Mouse (Mus musculus) forebrain, postnatal 0 days (tissue): ENCODE measurements around the gene Gm6871. TPM values are rescaled to one million over a fixed set of nuclear protein-coding genes. Genes with fewer than 3 reads are reported as not detected.

Experiments
- ATAC-seq: fragments of 200-750 bp; cut with Nextera tagmentation; 2 replicates; pipeline ENCODE4 v1.8.0; 2017; ENCODE audit warnings: mild to moderate bottlenecking, moderate library complexity
- DNase-seq: peaks from one replicate; pipeline ENCODE4 v3.0.0-alpha.2; 2015
- H3K27ac ChIP-seq: fragments of 300-500 bp; sonication (generic); 2 replicates; pipeline ENCODE4 v1.5.1; 2014; ENCODE audit warnings: low read depth, mild to moderate bottlenecking, antibody characterized with exemption, low read length, moderate library complexity, mixed read lengths
- H3K27me3 ChIP-seq: fragments of 300-500 bp; sonication (generic); 2 replicates; pipeline ENCODE4 v1.6.1; 2014; ENCODE audit warnings: mild to moderate bottlenecking, low read length, mixed read lengths; ENCODE audit not compliant: insufficient read depth
- H3K36me3 ChIP-seq: fragments of 300-500 bp; sonication (generic); 2 replicates; pipeline ENCODE4 v1.6.1; 2014; ENCODE audit warnings: mild to moderate bottlenecking, moderate library complexity; ENCODE audit not compliant: insufficient read depth
- H3K4me1 ChIP-seq: fragments of 300-500 bp; sonication (generic); 2 replicates; pipeline ENCODE4 v1.6.1; 2014; ENCODE audit warnings: antibody characterized with exemption; ENCODE audit not compliant: insufficient read depth
- H3K4me2 ChIP-seq: fragments of 300-500 bp; sonication (generic); 2 replicates; pipeline ENCODE4 v1.6.1; 2014; ENCODE audit warnings: low read depth, mild to moderate bottlenecking, moderate library complexity
- H3K4me3 ChIP-seq: fragments of 300-500 bp; sonication (generic); 2 replicates; pipeline ENCODE4 v1.5.1; 2014; ENCODE audit warnings: low read depth, low read length, mixed read lengths
- H3K9ac ChIP-seq: fragments of 300-500 bp; sonication (generic); 2 replicates; pipeline ENCODE4 v1.6.1; 2014; ENCODE audit warnings: mild to moderate bottlenecking
- H3K9me3 ChIP-seq: fragments of 300-500 bp; sonication (generic); 2 replicates; pipeline ENCODE4 v1.6.1; 2016; ENCODE audit warnings: low read length
- CTCF ChIP-seq: sonication (generic); IDR thresholded peaks from 2 replicates; pipeline ENCODE4 v1.5.1; 2016; ENCODE audit warnings: antibody characterized with exemption, control low read depth, low read depth
- WGBS: fragments of 180-500 bp; shearing (Covaris S2); extraction: QIAGEN DNeasy Blood & Tissue Kit; methylation state at CpG from one replicate; pipeline ENCODE4 v1.1.7; 2014; 5-methylcytosine and 5-hydroxymethylcytosine counted together
- polyA plus RNA-seq: library from polyadenylated mRNA; unstranded; fragments of >200 nt; fragmentation: Nextera tagmentation; extraction: Ambion mirVana; gene quantifications from 2 replicates; pipeline ENCODE4 v1.2.1, GENCODE M21; 2015
- total RNA-seq: library from RNA; depleted of rRNA; stranded (reverse); fragments of >200 nt; gene quantifications from 2 replicates; pipeline ENCODE4 v1.2.3, GENCODE M21; 2014

The Gm6871 gene
- total and polyA plus RNA-seq, 2 experiments from 2014 or later = not detected

DNA sequence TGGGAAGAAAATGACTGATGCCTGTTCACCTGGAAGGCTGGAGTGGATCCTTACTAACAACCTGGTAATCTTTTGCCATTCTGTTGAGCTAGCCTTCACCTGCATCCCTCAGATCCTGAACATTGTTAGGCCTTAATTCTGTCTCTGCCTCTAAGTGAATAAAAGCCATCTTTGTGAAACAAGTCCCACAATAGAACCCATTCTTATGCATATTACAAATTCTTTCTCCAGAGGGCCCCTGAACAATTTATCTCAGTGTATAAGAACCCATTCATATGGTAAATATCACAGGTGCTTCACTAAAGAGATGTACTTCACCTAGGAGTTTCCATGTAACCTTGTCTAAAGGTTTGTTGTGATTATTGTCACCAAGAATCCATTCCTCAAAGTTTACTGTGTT, 8.6 kb upstream of the Gm6871 start:
- Histone ChIP-seq H3K9ac (no peak overlapping the region), H3K9me3 (peaks cover 7% of the 10 kb centered on the region; the same call in 1 of the 2 replicates), H3K27ac (no peak overlapping the region), H3K36me3 (no peaks in the 10 kb centered on the region), H3K4me3 (no peak overlapping the region), H3K27me3 (no peaks in the 10 kb centered on the region), H3K4me2 (no peak overlapping the region), H3K4me1 (no peaks in the 10 kb centered on the region)
- no peak for TF ChIP-seq CTCF
- DNase-seq (no peak), ATAC-seq (no peak)

DNA sequence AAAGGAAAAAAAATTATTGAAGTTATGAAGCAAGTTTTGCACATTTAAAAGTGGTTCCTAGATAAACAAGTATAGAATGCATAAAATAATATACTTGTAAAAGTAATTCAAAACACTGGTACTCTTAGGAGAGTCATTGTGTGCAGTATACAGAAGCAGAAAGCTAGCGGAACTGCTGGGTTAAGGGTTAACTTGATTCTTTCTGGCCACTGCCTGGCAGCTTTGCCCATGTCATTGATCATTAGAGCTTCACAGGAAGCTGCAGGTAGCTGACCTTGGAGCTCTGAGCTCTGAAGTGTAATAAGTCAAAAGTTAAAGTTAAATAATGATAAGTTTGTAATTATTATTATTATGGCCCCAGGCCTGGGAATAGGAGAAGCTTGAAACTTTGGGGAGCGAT, 4.5 kb upstream of the Gm6871 start:
- no peak overlapping the region for H3K27ac ChIP-seq
- no peak for DNase-seq
- no peak overlapping the region for H3K9ac ChIP-seq
- ATAC-seq = no peak
- H3K4me1 ChIP-seq = no peaks in the 10 kb centered on the region
- 92% methylated on average over 2 of the region's 2 CpGs for WGBS
- no peak for TF ChIP-seq CTCF
- no peaks in the 10 kb centered on the region for H3K36me3 ChIP-seq
- no peaks in the 10 kb centered on the region for H3K27me3 ChIP-seq
- no peak overlapping the region for H3K4me2 ChIP-seq
- no peaks in the 10 kb centered on the region for H3K9me3 ChIP-seq
- no peak overlapping the region for H3K4me3 ChIP-seq

DNA sequence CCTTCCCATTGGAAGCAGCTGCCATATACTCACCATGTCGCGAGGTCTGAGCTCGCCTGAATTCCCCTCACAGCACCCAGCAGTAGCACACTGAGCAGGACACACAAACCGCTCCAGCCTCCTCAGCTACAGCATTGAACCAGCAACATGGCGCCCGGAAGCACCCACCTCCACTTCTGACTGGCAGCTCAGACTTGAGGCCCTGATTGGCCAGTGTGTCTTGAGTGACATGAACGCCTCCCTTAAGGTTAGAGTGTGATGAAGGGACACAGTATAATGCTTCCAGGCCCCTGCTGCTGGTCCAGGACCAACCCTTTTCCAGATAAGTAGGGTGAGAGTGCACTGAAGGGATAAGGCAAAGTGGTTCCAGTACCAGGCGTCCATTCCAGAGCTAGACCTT, 12.8 kb downstream of the Gm6871 start:
- no peak for TF ChIP-seq CTCF
- no peak overlapping the region for H3K4me3 ChIP-seq
- no peaks in the 10 kb centered on the region for H3K36me3 ChIP-seq
- DNase-seq (no peak), ATAC-seq (no peak)
- no peak overlapping the region for H3K4me2 ChIP-seq
- no peak overlapping the region for H3K9ac ChIP-seq
- H3K9me3 ChIP-seq = peaks cover 3% of the 10 kb centered on the region; the same call in 1 of the 2 replicates
- no peaks in the 10 kb centered on the region for H3K4me1 ChIP-seq
- H3K27ac ChIP-seq = no peak overlapping the region
- WGBS = 82% methylated on average over 8 of the region's 8 CpGs
- no peaks in the 10 kb centered on the region for H3K27me3 ChIP-seq

DNA sequence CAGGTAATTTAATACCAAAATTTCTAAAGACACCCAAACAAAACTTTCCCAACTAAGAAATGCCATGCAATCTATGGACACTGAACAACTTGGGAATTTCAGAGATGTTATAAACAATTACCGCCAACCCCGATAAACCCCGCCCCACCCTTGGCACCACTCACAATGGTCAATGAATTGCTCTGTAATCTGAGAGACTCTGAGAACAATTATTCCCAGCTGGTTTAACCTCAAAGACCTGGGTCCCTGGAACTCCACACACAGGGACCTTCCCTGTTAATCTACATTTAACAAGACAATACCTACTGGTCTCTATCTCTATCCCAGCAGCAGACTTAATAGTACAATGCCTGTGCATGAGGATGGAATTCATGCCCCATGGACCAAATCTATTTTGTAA, 60.8 kb downstream of the Gm6871 start:
- no peak for ATAC-seq
- 90% methylated on average over 3 of the region's 3 CpGs for WGBS
- TF ChIP-seq CTCF = no peak

DNA sequence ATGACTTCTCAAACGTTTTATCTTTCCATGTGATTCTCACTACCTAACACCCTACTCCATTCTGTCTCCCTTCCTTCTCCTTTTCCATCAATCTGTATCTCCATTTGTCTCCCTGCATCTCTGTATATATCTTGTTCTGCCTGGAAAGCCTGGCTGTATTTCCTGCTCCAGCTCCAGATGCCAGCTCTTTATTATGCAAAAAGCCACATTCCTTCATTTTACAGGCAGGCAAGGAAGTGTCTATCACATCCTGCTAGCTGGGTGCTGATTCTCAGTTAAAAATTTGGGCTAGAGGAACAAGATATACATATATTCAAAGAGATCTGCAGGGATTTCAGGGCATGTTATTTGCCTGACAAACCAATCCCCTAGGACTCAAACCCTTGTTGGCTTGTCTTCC, 61.3 kb downstream of the Gm6871 start:
- no peak for TF ChIP-seq CTCF

More for the DNA sequence above, 60.8 kb downstream of the Gm6871 start:
- Histone ChIP-seq H3K9ac (no peak overlapping the region), H3K27me3 (no peaks in the 10 kb centered on the region), H3K36me3 (no peaks in the 10 kb centered on the region), H3K27ac (no peak overlapping the region), H3K9me3 (no peaks in the 10 kb centered on the region), H3K4me1 (no peaks in the 10 kb centered on the region), H3K4me2 (no peak overlapping the region), H3K4me3 (no peak overlapping the region)
- DNase-seq = no peak

DNA sequence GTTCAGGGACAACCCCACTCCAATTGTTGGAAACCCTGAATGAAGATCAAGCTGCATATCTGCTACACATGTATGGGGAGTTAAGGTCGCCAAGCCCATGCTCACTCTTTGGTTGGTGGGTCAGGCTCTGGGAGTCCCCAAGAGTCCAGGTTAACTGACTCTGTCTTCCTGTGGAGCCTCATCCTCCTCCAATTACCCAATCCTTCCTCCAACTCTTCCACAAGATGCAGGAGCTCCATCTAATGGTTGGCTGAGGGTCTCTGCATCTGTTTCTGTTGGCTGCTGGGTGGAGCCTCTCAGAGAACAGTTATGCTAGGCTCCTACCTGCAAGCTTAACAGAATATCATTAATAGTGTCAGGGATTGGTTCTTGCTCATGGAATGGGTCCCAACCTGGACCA, 71.1 kb downstream of the Gm6871 start:
- Histone ChIP-seq H3K9me3 (no peaks in the 10 kb centered on the region), H3K4me2 (no peak overlapping the region), H3K36me3 (no peaks in the 10 kb centered on the region), H3K9ac (no peak overlapping the region), H3K4me1 (0 out of 2 replicates have a peak, but pooled peaks cover 4% of the 10 kb centered on the region), H3K4me3 (no peak overlapping the region), H3K27ac (no peak overlapping the region), H3K27me3 (no peaks in the 10 kb centered on the region)
- no peak for TF ChIP-seq CTCF
- WGBS = 44% methylated on average over 1 of the region's 1 CpGs
- ATAC-seq (no peak), DNase-seq (no peak)

More for the DNA sequence above, 61.3 kb downstream of the Gm6871 start:
- Histone ChIP-seq H3K27ac (no peak overlapping the region), H3K27me3 (no peaks in the 10 kb centered on the region), H3K4me3 (no peak overlapping the region), H3K36me3 (no peaks in the 10 kb centered on the region), H3K4me2 (no peak overlapping the region), H3K9me3 (no peaks in the 10 kb centered on the region), H3K4me1 (no peaks in the 10 kb centered on the region), H3K9ac (no peak overlapping the region)
- DNase-seq (no peak), ATAC-seq (no peak)
- WGBS = 32% methylated on average over 1 of the region's 1 CpGs

DNA sequence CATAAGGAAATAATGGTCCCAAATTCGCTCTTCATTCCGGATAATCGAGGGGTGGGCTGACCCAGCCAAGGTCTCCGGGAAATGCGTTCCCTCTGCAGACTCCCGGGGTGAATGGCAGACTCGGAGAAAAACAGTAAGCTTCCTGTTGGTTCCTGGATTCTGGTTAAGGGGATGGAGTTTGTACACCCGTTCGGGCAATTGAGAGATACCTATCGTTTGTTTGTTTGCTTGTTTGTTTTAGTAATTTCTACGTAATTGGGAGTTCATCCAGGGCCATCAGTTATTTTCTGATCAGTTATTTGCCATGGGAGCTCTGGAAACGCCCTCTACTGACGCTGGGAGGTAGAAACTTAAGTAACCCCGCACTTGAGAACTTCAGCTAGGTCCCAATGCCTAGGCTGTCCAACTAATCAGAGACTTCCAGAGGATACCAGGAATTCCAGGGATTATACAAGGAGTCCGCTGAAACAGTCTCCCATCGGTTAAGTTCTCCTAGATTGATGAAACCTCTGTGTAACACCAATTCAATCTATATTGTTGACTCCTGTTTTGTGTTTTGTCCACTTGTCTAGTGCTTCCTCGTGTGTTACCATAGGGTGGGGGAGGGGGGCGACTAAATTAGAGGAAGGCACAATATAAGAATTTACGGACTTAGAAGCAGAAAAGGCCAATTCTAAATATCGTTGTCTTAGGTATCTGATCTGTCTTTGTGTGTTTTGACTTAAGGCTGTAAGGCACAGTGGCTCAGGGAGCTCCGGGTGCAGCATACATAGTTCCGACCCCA, 73.1 kb downstream of the Gm6871 start:
- peak overlapping the region; percentile 47 for H3K4me3 ChIP-seq
- 21% methylated on average over 22 of the region's 22 CpGs for WGBS
- H3K4me2 ChIP-seq = peak overlapping the region; percentile 54
- TF ChIP-seq CTCF = peak; percentile 45
- peak overlapping the region; percentile 23 for H3K9ac ChIP-seq
- no peak for ATAC-seq
- peak; percentile 31 for DNase-seq
- H3K9me3 ChIP-seq = no peaks in the 10 kb centered on the region
- H3K4me1 ChIP-seq = 0 out of 2 replicates have a peak, but pooled peaks cover 4% of the 10 kb centered on the region
- no peaks in the 10 kb centered on the region for H3K36me3 ChIP-seq
- H3K27ac ChIP-seq = no peak overlapping the region
- H3K27me3 ChIP-seq = no peaks in the 10 kb centered on the region
